Mouse (Mus musculus) forelimb bud, embryonic 11.5 days (tissue): Measurements from ENCODE around the gene Ttpal.

Source experiments
- DNase-seq: peaks from one replicate; pipeline ENCODE4 v3.0.0-alpha.2; 2012; ENCODE audit warnings: low read depth, low spot score

The Ttpal gene

DNA sequence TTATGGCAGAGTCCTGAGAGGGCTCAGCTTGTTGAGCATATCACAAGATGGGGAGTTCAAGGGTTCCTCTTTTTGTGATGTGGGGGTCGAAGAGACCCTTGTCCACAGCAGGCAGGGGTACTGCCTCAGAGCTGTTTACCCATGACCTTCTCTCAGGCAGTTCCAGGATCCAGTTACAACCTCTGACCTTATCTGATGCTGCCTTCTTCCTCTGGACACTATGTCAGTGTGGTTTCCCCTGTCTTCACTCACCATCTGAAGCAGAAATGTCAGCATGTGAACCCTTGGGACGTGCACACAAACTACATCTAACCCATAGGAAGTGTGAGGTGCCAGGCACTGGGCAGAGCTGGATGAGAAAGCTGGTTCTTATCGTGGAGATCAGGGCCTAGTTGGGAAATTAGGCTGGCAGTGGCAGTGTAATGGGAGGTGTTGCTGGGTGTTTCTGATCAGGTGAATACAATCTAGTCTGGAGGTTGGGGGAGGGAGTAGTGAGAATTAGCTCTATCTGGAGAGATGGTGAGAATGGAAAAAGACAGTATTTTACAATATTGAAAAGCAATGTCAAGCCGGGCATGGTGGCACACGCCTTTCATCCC lies 58.1 kb downstream of the Ttpal start:
- no peak for DNase-seq

DNA sequence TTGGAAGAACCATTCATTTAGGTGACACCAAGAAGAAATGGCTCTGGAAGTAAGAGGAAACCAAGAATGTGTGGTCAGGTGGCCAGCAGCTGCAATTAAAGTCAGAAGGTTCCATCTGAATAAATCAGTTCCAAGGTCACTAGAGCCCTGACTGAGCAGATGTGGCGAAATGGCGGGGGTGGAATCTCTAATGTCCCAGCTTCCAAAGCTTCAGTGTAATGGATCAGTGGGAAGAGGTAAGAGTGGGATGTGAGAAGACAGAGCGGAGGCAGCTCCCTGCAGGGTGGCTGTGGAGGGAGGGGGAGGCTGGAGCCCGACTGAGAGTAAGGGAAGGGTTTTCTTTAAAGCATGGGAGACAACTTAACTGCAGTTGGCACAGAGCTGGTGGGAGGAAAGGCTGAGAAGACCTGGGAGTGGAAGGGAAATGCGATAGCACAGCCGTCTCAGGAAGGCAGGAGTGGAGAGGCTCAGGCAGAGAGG lies 59.3 kb downstream of the Ttpal start:
- no peak for DNase-seq

DNA sequence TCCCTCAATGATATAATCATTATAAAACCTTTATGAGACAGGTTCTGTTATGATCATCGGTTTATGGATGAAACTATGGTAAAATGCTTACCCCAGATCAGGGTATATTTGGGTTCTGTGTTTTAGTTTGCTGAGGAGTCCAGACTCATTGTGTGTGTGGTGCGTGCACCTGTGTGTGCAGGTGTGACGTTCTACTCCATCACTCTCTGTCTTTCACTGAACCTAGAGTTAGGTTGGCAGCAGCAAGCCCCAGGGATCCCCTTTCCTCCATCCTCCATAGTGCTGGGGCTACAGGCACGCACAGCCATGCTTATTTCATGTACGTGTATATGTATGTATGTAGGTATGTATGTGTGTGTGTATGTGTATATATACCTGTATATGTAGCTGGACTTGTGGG lies 60.0 kb downstream of the Ttpal start:
- DNase-seq = no peak

DNA sequence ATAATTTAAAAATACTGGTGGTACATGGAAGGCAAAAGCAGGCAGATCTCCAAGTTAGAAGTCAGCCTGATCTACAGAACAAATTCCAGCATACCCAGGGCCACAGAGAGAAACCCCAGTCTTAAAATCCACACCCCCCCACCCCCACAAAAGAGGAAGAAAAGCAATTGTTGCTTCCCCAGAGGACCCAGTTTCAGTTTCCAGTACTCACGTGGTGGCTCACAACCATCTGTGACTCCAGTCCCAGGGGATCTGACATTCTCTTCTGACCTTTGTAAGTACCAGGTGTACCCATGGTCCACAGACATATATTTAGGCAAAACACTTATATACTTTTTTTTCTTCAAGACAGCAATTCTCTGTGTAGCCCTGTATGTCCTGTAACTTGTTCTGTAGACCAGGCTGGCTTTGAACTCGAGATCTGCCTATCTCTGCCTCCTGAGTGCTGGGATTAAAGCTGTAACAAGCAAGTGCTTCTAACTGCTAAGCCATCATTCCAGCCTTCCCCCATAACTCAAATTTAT lies 60.6 kb downstream of the Ttpal start:
- no peak for DNase-seq

DNA sequence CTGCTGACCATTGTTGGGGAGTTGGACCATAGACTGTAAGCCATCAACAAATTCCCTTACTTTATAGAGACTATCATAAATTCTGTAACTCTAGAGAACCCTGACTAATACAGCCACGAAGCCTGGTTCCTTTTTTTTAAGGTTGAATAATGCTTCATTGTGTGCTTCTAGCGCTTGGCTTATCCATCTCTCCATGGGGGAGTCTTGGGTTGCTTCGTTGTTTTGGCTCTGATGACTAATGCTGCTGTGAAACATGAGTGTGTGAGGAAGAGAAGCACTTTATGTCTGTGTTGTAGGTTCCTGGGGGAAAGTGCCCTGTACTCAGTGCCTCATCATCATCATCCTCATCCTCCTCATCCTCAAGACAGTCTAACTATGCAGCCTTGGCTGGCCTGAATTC lies 61.8 kb downstream of the Ttpal start:
- DNase-seq = no peak

DNA sequence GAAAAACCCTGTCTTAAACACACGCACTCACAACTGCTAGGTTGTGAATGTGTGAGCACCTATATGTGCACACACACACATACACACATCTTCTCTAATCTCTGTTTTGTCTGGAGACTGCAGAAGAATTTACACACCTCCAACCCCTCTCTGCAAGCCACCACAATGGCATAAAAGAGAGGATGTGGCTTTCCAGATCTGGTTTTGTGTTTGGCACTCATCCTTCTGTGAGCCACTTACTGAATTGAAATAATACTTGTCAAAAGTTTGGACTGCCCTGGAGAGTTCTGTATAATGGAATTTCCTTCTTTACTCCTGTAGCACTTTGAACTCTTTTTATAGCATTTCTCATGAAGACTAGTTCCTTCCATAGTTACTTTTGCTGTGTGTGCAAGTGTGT lies 64.9 kb downstream of the Ttpal start:
- no peak for DNase-seq
